Mouse (Mus musculus) ES-E14 (cell line): ENCODE results near the gene Acoxl.

Experiments
- CHD2 ChIP-seq: IDR thresholded peaks from 2 replicates; pipeline ENCODE4 v1.6.1; 2014; ENCODE audit warnings: mild to moderate bottlenecking, low read depth, low read length, inconsistent platforms
- MAFK ChIP-seq: IDR thresholded peaks from 2 replicates; pipeline ENCODE4 v1.6.1; 2014; ENCODE audit warnings: mild to moderate bottlenecking, low read depth, low read length, inconsistent platforms; ENCODE audit not compliant: insufficient read depth
- ZC3H11A ChIP-seq: IDR thresholded peaks from 2 replicates; pipeline ENCODE4 v1.6.1; 2012; ENCODE audit warnings: low read depth, mild to moderate bottlenecking, inconsistent platforms, low read length, borderline replicate concordance
- ZNF384 ChIP-seq: IDR thresholded peaks from 2 replicates; pipeline ENCODE4 v1.6.1; 2012; ENCODE audit warnings: low read depth, low read length, inconsistent platforms

- TF ChIP-seq MAFK (no peak), ZNF384 (no peak), CHD2 (no peak), ZC3H11A (no peak)
Measured at GRCm38 (mm10) chr2:128172266-128172665, 333.6 kb downstream of the Acoxl start.
